Mouse (Mus musculus): Measurements from ENCODE around the gene Tes. TPM values are rescaled to one million over a fixed set of nuclear protein-coding genes. Genes with fewer than 3 reads are reported as not detected.

The Tes gene
- total and polyA plus RNA-seq, 3 experiments, result 3.3 to 19.4 (median 6.5) TPM

Other genes starting within 250 kb of the Tes start
- under 1 TPM; 0.23 to 0.48 TPM for gene Tfec, start 166.7 kb upstream of the Tes start, total RNA-seq (2021)
- gene Tfec, start 166.7 kb upstream of the Tes start, polyA plus RNA-seq (2012; rRNA removed), result 0.07 TPM in 1 of 2 replicates, not detected in the other
- 10 to 100 TPM; 36.8 to 46.4 TPM for gene Cav2, start 216.0 kb downstream of the Tes start, total RNA-seq (2021)
- 36.4 and 42.9 TPM in 2 replicates for gene Cav2, start 216.0 kb downstream of the Tes start, polyA plus RNA-seq (2012; rRNA removed)
- gene Cav1, start 241.2 kb downstream of the Tes start, total RNA-seq (2021), result 100 to 1,000 TPM; 191 to 251 TPM
- gene Cav1, start 241.2 kb downstream of the Tes start, polyA plus RNA-seq (2012; rRNA removed), result 251 and 318 TPM in 2 replicates